Mouse (Mus musculus): ENCODE measurements around the gene Crebzf.

Gene Crebzf

GRCm38 (mm10) chr7:90482607-90483006 lies 40.1 kb downstream of the Crebzf start:
- peak; percentile 38 for DNase-seq

Data from kidney, adult 9 months (tissue).